Mouse (Mus musculus): ENCODE measurements around the gene Selenop. TPM values are rescaled to one million over a fixed set of nuclear protein-coding genes. Genes with fewer than 3 reads are reported as not detected.

The Selenop gene
- polyA plus RNA-seq (2012; ENCODE audit: low replicate concordance): 6.5 and 13.9 TPM in 2 replicates

DNA sequence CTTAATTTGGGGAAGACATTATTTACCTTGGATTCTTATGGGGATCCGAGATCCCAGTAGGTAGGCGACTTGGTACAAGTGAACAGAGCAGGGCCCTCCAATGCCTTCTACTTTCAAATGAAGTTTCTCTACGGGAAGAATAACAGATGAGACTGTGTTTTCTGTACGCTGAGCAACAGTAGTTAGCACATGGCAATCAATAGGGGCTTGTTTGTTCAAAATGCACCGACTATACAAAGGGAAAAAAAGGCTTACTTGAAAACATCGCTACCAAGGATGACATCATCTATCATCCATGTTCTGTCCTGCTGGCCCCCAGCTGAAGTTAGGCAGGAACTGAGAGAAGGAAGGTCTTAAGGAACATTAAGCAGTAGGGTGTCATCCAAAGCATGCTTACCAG, at the start of gene Selenop:
TSS of gene Selenop (plus strand) at position 301 of the 400 bp plus-strand sequence.

DNA sequence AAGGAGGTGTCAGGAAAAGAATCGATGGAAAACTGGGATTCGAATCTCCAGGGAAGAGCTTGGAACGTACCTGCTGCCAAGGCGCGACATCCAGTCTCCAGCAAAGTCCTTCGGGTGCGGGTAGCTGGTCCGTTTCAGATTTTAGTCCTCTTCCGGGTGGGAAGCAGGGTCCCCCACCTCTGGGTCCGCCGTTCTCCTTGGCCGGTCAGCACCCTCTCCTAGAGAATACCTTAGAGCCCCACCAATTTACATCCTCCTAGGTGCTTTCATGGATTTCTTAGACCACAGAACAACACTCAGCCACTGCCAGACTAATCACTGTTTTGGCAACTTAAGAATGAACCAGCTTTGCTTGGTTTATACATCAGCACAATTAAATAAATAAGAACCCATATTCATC, 35.1 kb downstream of the Selenop start, which contains the start of gene Ccdc152:
TSS of gene Ccdc152 (minus strand) at position 101 of the 400 bp plus-strand sequence.

Other genes starting within 250 kb of the Selenop start
- gene Ccdc152, start 35.0 kb downstream of the Selenop start, polyA plus RNA-seq (2012; ENCODE audit: low replicate concordance): not detected in 2 replicates